Mouse (Mus musculus): ENCODE measurements around the gene Gm49345.

The Gm49345 gene

GRCm38 (mm10) chr13:67637294-67638007 lies at the start of gene Gm49345, which contains the start of gene Zfp729a:
Gene Gm49345 (minus strand): TSS chr13:67637769.
Gene Zfp729a (minus strand): TSS chr13:67637791.
- under 1% methylated on average over 19 of the region's 19 CpGs for WGBS

- WGBS = 78% methylated on average over 4 of the region's 4 CpGs
Observed at GRCm38 (mm10) chr13:67686971-67687370, 49.4 kb upstream of the Gm49345 start, which contains the start of gene Zfp738. Gene Zfp738 (minus strand): TSS chr13:67687071.

DNA sequence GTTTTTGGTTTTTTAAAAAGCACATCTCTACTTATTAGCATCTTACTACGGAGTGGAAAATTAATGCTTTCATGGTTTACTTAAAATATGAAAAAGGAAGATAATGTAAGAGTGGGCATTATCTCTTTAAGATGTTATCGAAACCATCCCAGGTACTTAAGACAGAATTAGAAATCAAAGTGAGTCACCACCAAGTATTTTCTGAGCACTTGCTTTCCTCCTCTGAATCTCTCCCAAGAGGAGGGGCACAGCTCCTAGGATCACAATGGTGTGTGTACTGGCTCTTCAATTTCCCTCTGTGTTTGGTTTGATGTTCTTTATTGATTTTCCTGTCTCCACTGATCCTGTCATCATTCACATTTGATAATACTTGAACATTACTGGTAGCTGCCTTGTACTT lies 46.3 kb upstream of the Gm49345 start:
- 30% methylated on average over 2 of the region's 2 CpGs for WGBS

GRCm38 (mm10) chr13:67682959-67683735 lies 45.6 kb upstream of the Gm49345 start:
- 2% methylated on average over 16 of the region's 16 CpGs for WGBS

DNA sequence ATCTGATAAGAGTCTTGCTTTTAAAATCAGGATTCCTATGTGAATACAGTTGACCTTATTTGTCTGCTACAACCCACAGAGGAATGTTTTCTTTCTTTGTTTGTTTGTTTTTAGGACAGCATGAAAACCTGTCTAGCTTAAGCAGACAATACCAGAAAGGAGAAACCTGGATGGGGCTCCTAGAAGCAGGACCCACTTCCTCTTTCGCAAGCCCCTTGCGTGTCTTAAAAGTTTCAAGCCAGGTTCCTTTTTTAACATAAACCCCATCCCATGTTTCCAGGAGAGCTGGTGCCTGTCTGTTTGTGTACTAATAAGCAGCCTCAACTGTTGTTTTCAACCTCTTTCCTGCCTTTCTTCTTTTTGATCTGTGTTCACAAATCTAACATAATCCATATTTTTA lies 37.3 kb upstream of the Gm49345 start:
- WGBS = 87% methylated on average over 2 of the region's 2 CpGs

GRCm38 (mm10) chr13:67652496-67652895 lies 14.9 kb upstream of the Gm49345 start:
- 39% methylated on average over 3 of the region's 3 CpGs for WGBS

GRCm38 (mm10) chr13:67610108-67610507 lies 27.5 kb downstream of the Gm49345 start:
- WGBS = 56% methylated on average over 4 of the region's 4 CpGs

GRCm38 (mm10) chr13:67609066-67609876 lies 28.3 kb downstream of the Gm49345 start, which contains the start of gene Zfp729b:
Gene Zfp729b (minus strand): TSS chr13:67609707.
- WGBS = 1% methylated on average over 20 of the region's 20 CpGs

GRCm38 (mm10) chr13:67572591-67573189 lies 64.9 kb downstream of the Gm49345 start:
- WGBS = 79% methylated on average over 5 of the region's 5 CpGs

DNA sequence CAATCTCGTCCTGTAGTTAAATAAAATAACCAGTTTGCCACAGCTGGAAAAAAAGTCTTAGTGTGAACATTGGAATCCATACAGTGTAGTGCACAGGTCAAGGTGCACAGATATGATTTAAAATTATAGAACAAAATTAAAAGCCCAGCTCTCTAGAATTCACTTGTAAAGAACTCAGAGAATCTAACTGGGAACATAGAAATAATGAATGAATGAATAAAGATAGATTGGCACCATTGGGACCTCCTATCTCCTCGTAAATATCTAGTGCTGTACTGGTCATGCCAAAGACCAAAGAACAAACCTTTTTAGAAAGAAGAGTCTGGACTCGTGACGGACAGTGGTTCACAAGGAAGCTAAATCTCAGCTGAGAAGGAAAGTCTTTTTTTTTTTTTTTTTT lies 83.8 kb downstream of the Gm49345 start, which contains the start of gene Zfp748:
Gene Zfp748, minus strand, starts transcription at position 101 of the 400 bp plus-strand sequence.
- 75% methylated on average over 4 of the region's 4 CpGs for WGBS

- under 1% methylated on average over 44 of the region's 44 CpGs for WGBS
Observed at GRCm38 (mm10) chr13:67552505-67553346, 84.8 kb downstream of the Gm49345 start.

DNA sequence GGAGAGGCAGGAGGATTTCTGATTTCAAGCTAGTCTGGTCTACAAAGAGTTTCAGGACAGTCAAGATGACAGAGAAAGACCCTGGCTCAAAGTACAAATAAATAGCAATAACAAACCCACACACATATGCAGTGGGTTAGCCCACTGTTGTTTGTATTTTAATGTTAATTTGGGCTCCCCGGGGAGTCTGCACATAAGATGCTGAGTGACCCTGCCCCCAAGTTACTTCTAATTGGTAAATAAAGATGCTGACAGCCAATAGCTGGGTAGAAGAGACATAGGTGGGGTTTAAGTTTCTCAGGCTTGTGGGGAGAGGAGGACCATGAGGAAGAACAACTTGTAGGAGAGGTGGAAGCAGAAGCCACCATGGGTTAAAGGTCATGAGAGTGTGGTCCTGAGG lies 91.6 kb downstream of the Gm49345 start:
- 81% methylated on average over 1 of the region's 1 CpGs for WGBS
